Mouse (Mus musculus) forebrain, embryonic 13.5 days (tissue): ENCODE results near the gene Nutf2-ps1. TPM values are rescaled to one million over a fixed set of nuclear protein-coding genes. Genes with fewer than 3 reads are reported as not detected.

Experiments
- ATAC-seq: fragments of 200-750 bp; cut with Nextera tagmentation; 2 replicates; pipeline ENCODE4 v1.8.0; 2017
- H3K27ac ChIP-seq: fragments of 300-500 bp; sonication (generic); 2 replicates; pipeline ENCODE4 v1.5.1; 2015; ENCODE audit warnings: inconsistent platforms, mild to moderate bottlenecking, moderate library complexity
- H3K27me3 ChIP-seq: fragments of 300-500 bp; sonication (generic); 2 replicates; pipeline ENCODE4 v1.6.1; 2015; ENCODE audit warnings: mild to moderate bottlenecking, inconsistent platforms
- H3K36me3 ChIP-seq: fragments of 300-500 bp; sonication (generic); 2 replicates; pipeline ENCODE4 v1.6.1; 2015; ENCODE audit warnings: mild to moderate bottlenecking, inconsistent platforms; ENCODE audit not compliant: poor library complexity, severe bottlenecking
- H3K4me1 ChIP-seq: fragments of 300-500 bp; sonication (generic); 2 replicates; pipeline ENCODE4 v1.6.1; 2015; ENCODE audit warnings: inconsistent platforms
- H3K4me2 ChIP-seq: fragments of 300-500 bp; sonication (generic); 2 replicates; pipeline ENCODE4 v1.6.1; 2015; ENCODE audit warnings: inconsistent platforms, mild to moderate bottlenecking, moderate library complexity
- H3K4me3 ChIP-seq: fragments of 300-500 bp; sonication (generic); 2 replicates; pipeline ENCODE4 v1.5.1; 2015; ENCODE audit warnings: mild to moderate bottlenecking, inconsistent platforms
- H3K9ac ChIP-seq: fragments of 300-500 bp; sonication (generic); 2 replicates; pipeline ENCODE4 v1.6.1; 2015; ENCODE audit warnings: mild to moderate bottlenecking, inconsistent platforms
- H3K9me3 ChIP-seq: fragments of 300-500 bp; sonication (generic); replicated peaks from 2 replicates; pipeline ENCODE4 v1.6.1; 2016; ENCODE audit warnings: inconsistent platforms
- WGBS: fragments of 180-500 bp; shearing (Covaris S2); methylation state at CpG from one replicate; pipeline ENCODE4 v1.1.7; 2015; 5-methylcytosine and 5-hydroxymethylcytosine counted together
- polyA plus RNA-seq: library from polyadenylated mRNA; unstranded; fragments of >200 nt; fragmentation: Nextera tagmentation; extraction: Ambion mirVana; gene quantifications from 2 replicates; pipeline ENCODE4 v1.2.1, GENCODE M21; 2015

Nutf2-ps1 gene
- polyA plus RNA-seq, 1 experiment from 2014 or later: 412 TPM

DNA sequence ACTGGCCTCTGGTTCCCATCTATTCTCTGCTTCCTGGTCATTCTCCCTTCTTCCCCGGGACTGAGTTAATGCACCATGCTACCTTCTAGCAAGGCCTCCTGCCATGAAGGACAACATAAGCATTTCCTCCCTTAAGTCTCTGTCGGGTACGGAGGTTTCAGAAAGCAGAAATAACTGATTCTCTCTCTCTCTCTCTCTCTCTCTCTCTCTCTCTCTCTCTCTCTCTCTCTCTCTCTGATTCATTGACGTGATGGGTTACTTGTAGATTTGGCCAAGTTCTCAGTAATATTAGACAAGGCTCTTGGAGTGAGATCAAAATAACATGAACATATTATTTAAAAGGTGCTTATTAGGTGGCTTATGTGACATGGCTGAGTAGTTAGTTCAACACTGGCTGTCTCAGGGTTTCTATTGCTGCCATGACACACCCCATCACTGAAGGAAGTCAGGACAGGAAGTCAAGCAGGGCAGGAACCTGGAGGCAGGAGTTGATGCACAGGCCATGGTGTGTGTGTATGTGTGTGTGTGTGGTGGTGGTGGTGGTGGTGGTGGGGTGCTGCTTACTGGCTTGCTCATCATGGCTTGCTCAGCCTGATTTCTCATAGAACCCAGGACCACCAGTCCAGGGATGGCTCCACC lies 43.8 kb downstream of the Nutf2-ps1 start:
- Histone ChIP-seq H3K4me2 (no peak overlapping the region), H3K4me1 (peaks cover 6% of the 10 kb centered on the region), H3K27ac (no peak overlapping the region), H3K27me3 (no peaks in the 10 kb centered on the region), H3K9ac (no peak overlapping the region), H3K36me3 (no peaks in the 10 kb centered on the region), H3K9me3 (no peaks in the 10 kb centered on the region), H3K4me3 (no peak overlapping the region)
- ATAC-seq: no peak
- WGBS: 71% methylated on average over 4 of the region's 4 CpGs

DNA sequence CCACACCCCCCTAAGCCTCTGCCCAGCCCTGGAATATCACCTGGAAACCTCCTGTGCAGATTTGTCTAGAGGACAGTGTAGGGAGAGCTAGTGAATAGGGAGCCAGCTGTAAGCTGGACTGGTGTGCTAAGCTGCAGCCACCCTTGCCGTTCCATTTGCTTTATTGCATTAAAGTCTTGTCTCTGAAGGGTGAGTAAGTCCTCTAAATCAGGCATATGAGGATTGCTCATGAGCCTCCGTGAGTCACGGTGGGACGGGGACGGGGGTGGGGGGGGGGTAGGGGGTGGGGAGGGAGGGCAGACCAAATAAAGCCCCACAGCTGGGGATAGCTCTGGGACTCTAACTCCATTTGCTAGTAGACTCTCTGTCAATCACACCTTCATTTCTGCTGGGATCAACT lies 45.3 kb downstream of the Nutf2-ps1 start:
- Histone ChIP-seq H3K9me3 (no peaks in the 10 kb centered on the region), H3K4me2 (no peak overlapping the region)

GRCm38 (mm10) chr19:53539296-53539695 lies 49.6 kb downstream of the Nutf2-ps1 start:
- no peaks in the 10 kb centered on the region for H3K4me1 ChIP-seq
- no peak overlapping the region for H3K9ac ChIP-seq
- H3K4me2 ChIP-seq: no peak overlapping the region
- H3K4me3 ChIP-seq: no peak overlapping the region
- H3K9me3 ChIP-seq: no peaks in the 10 kb centered on the region
- no peak overlapping the region for H3K27ac ChIP-seq
- ATAC-seq: no peak
- H3K36me3 ChIP-seq: no peaks in the 10 kb centered on the region
- 89% methylated on average over 3 of the region's 3 CpGs for WGBS
- no peaks in the 10 kb centered on the region for H3K27me3 ChIP-seq

More for the DNA sequence above, 45.3 kb downstream of the Nutf2-ps1 start:
- 55% methylated on average over 5 of the region's 5 CpGs for WGBS
- Histone ChIP-seq H3K4me1 (peaks cover 6% of the 10 kb centered on the region), H3K27ac (no peak overlapping the region), H3K4me3 (no peak overlapping the region), H3K36me3 (no peaks in the 10 kb centered on the region), H3K27me3 (no peaks in the 10 kb centered on the region), H3K9ac (no peak overlapping the region)
- no peak for ATAC-seq

- H3K9me3 ChIP-seq: no peaks in the 10 kb centered on the region
- no peak overlapping the region for H3K4me3 ChIP-seq
- 64% methylated on average over 5 of the region's 5 CpGs for WGBS
- no peak overlapping the region for H3K9ac ChIP-seq
- no peak for ATAC-seq
- no peak overlapping the region for H3K4me2 ChIP-seq
- no peaks in the 10 kb centered on the region for H3K36me3 ChIP-seq
- no peak overlapping the region for H3K27ac ChIP-seq
- H3K27me3 ChIP-seq: no peaks in the 10 kb centered on the region
- H3K4me1 ChIP-seq: no peaks in the 10 kb centered on the region
Observed at GRCm38 (mm10) chr19:53538796-53539195, 50.1 kb downstream of the Nutf2-ps1 start.

Other genes starting within 250 kb of the Nutf2-ps1 start
- gene Gm10197, start 217.3 kb downstream of the Nutf2-ps1 start, polyA plus RNA-seq: not detected in 2 replicates
- 48.7 and 50.9 TPM in 2 replicates for gene Smndc1, start 198.5 kb downstream of the Nutf2-ps1 start, polyA plus RNA-seq
- gene Dusp5, start 60.0 kb downstream of the Nutf2-ps1 start, polyA plus RNA-seq: 1.5 and 1.8 TPM in 2 replicates
- 87.3 and 87.4 TPM in 2 replicates for gene Smc3, start 11.3 kb upstream of the Nutf2-ps1 start, polyA plus RNA-seq
- gene Rbm20, start 88.2 kb upstream of the Nutf2-ps1 start, polyA plus RNA-seq: 5.8 and 7.9 TPM in 2 replicates